Mouse (Mus musculus): ENCODE measurements at regions not wholly inside any gene's neighbourhood (a gene's known extent, or its start where the extent isn't known, plus 50 kb on each side); places are given as distances from the start of the nearest gene placed in this dataset.

- H3K4me3 ChIP-seq (ENCODE audit: insufficient read depth in 1 of 2, low read depth in 1 of 2, low read length in 2 of 2, poor library complexity in 1 of 2, severe bottlenecking in 1 of 2), result no peak overlapping the region
- H3K36me3 ChIP-seq (ENCODE audit: control insufficient read depth, insufficient read depth, low read length, poor library complexity, severe bottlenecking), result no peaks in the 10 kb centered on the region
- no peaks in the 10 kb centered on the region for H3K4me1 ChIP-seq (ENCODE audit: control insufficient read depth in 2 of 2, insufficient read depth in 2 of 2, low read length in 2 of 2, poor library complexity in 1 of 2)
- TF ChIP-seq MAFK (IDR thresholded peaks at IDR 0.05; ENCODE audit: insufficient read depth, low read depth, low read length), result no peak
- no peak for TF ChIP-seq ZC3H11A (IDR thresholded peaks at IDR 0.05; ENCODE audit: borderline replicate concordance, low read depth, low read length)
- no peak for TF ChIP-seq CHD2 (IDR thresholded peaks at IDR 0.05; ENCODE audit: low read depth, low read length)
- TF ChIP-seq HCFC1 (IDR thresholded peaks at IDR 0.05; ENCODE audit: borderline replicate concordance, insufficient read depth, low read length), result no peak
- no peak for TF ChIP-seq ZNF384 (IDR thresholded peaks at IDR 0.05; ENCODE audit: low read depth, low read length)
- in situ Hi-C loops (cut with MboI; ENCODE audit: low sequenced_read_pairs in 2 of 2, unreplicated experiment in 2 of 2), result no loop called here
- no peak overlapping the region for H3K27ac ChIP-seq (ENCODE audit: insufficient read depth, low read depth, low read length, poor library complexity, severe bottlenecking)
- H3K9me3 ChIP-seq (ENCODE audit: control insufficient read depth, insufficient read depth, low read depth, low read length), result no peaks in the 10 kb centered on the region
- DNase-seq (ENCODE audit: low read depth, low spot score), result no peak
- H3K9ac ChIP-seq (ENCODE audit: insufficient read depth, low read depth, low read length, poor library complexity, severe bottlenecking), result no peak overlapping the region
Observed at GRCm38 (mm10) chr12:112345797-112346196, 143.5 kb upstream of the A530016L24Rik start.

- Histone ChIP-seq H3K9me3 (ENCODE audit: control insufficient read depth, insufficient read depth, low read depth, low read length) (no peaks in the 10 kb centered on the region), H3K4me3 (ENCODE audit: insufficient read depth in 1 of 2, low read depth in 1 of 2, low read length in 2 of 2, poor library complexity in 1 of 2, severe bottlenecking in 1 of 2) (no peak overlapping the region), H3K4me1 (ENCODE audit: control insufficient read depth in 2 of 2, insufficient read depth in 2 of 2, low read length in 2 of 2, poor library complexity in 1 of 2) (no peaks in the 10 kb centered on the region), H3K9ac (ENCODE audit: insufficient read depth, low read depth, low read length, poor library complexity, severe bottlenecking) (no peak overlapping the region), H3K36me3 (ENCODE audit: control insufficient read depth, insufficient read depth, low read length, poor library complexity, severe bottlenecking) (no peaks in the 10 kb centered on the region), H3K27ac (ENCODE audit: insufficient read depth, low read depth, low read length, poor library complexity, severe bottlenecking) (no peak overlapping the region)
- DNase-seq (ENCODE audit: low read depth, low spot score), result no peak
- TF ChIP-seq MAFK (IDR thresholded peaks at IDR 0.05; ENCODE audit: insufficient read depth, low read depth, low read length) (no peak), ZNF384 (IDR thresholded peaks at IDR 0.05; ENCODE audit: low read depth, low read length) (no peak), HCFC1 (IDR thresholded peaks at IDR 0.05; ENCODE audit: borderline replicate concordance, insufficient read depth, low read length) (no peak), CHD2 (IDR thresholded peaks at IDR 0.05; ENCODE audit: low read depth, low read length) (no peak)
- in situ Hi-C loops (cut with MboI; ENCODE audit: low sequenced_read_pairs in 2 of 2, unreplicated experiment in 2 of 2), result no loop called here
Observed at GRCm38 (mm10) chr12:112348116-112348515, 141.1 kb upstream of the A530016L24Rik start.

GRCm38 (mm10) chr12:112349676-112350318 is 139.5 kb upstream of the A530016L24Rik start:
- Histone ChIP-seq H3K9ac (ENCODE audit: insufficient read depth, low read depth, low read length, poor library complexity, severe bottlenecking) (no peak overlapping the region), H3K9me3 (ENCODE audit: control insufficient read depth, insufficient read depth, low read depth, low read length) (no peaks in the 10 kb centered on the region), H3K4me3 (ENCODE audit: insufficient read depth in 1 of 2, low read depth in 1 of 2, low read length in 2 of 2, poor library complexity in 1 of 2, severe bottlenecking in 1 of 2) (no peak overlapping the region), H3K36me3 (ENCODE audit: control insufficient read depth, insufficient read depth, low read length, poor library complexity, severe bottlenecking) (no peaks in the 10 kb centered on the region), H3K4me1 (ENCODE audit: control insufficient read depth in 2 of 2, insufficient read depth in 2 of 2, low read length in 2 of 2, poor library complexity in 1 of 2) (no peaks in the 10 kb centered on the region), H3K27ac (ENCODE audit: insufficient read depth, low read depth, low read length, poor library complexity, severe bottlenecking) (no peak overlapping the region)
- in situ Hi-C loops (cut with MboI; ENCODE audit: low sequenced_read_pairs in 2 of 2, unreplicated experiment in 2 of 2), result no loop called here
- TF ChIP-seq ZC3H11A (IDR thresholded peaks at IDR 0.05; ENCODE audit: borderline replicate concordance, low read depth, low read length), result no peak
- no peak for TF ChIP-seq ZNF384 (IDR thresholded peaks at IDR 0.05; ENCODE audit: low read depth, low read length)
- no peak for TF ChIP-seq CHD2 (IDR thresholded peaks at IDR 0.05; ENCODE audit: low read depth, low read length)
- TF ChIP-seq HCFC1 (IDR thresholded peaks at IDR 0.05; ENCODE audit: borderline replicate concordance, insufficient read depth, low read length), result no peak
- no peak for TF ChIP-seq MAFK (IDR thresholded peaks at IDR 0.05; ENCODE audit: insufficient read depth, low read depth, low read length)
- DNase-seq (ENCODE audit: low read depth, low spot score), result no peak

GRCm38 (mm10) chr12:112350733-112351132 is 138.5 kb upstream of the A530016L24Rik start:
- in situ Hi-C loops (cut with MboI; ENCODE audit: low sequenced_read_pairs in 2 of 2, unreplicated experiment in 2 of 2), result no loop called here
- DNase-seq (ENCODE audit: low read depth, low spot score), result no peak
- H3K27ac ChIP-seq (ENCODE audit: insufficient read depth, low read depth, low read length, poor library complexity, severe bottlenecking), result no peak overlapping the region

More at GRCm38 (mm10) chr12:112350733-112351132, 138.5 kb upstream of the A530016L24Rik start:
- Histone ChIP-seq H3K4me3 (ENCODE audit: insufficient read depth in 1 of 2, low read depth in 1 of 2, low read length in 2 of 2, poor library complexity in 1 of 2, severe bottlenecking in 1 of 2) (no peak overlapping the region), H3K9ac (ENCODE audit: insufficient read depth, low read depth, low read length, poor library complexity, severe bottlenecking) (no peak overlapping the region), H3K4me1 (ENCODE audit: control insufficient read depth in 2 of 2, insufficient read depth in 2 of 2, low read length in 2 of 2, poor library complexity in 1 of 2) (no peaks in the 10 kb centered on the region), H3K9me3 (ENCODE audit: control insufficient read depth, insufficient read depth, low read depth, low read length) (no peaks in the 10 kb centered on the region), H3K36me3 (ENCODE audit: control insufficient read depth, insufficient read depth, low read length, poor library complexity, severe bottlenecking) (no peaks in the 10 kb centered on the region)
- no peak for TF ChIP-seq ZNF384 (IDR thresholded peaks at IDR 0.05; ENCODE audit: low read depth, low read length)
- TF ChIP-seq CHD2 (IDR thresholded peaks at IDR 0.05; ENCODE audit: low read depth, low read length), result no peak
- no peak for TF ChIP-seq HCFC1 (IDR thresholded peaks at IDR 0.05; ENCODE audit: borderline replicate concordance, insufficient read depth, low read length)
- no peak for TF ChIP-seq ZC3H11A (IDR thresholded peaks at IDR 0.05; ENCODE audit: borderline replicate concordance, low read depth, low read length)
- TF ChIP-seq MAFK (IDR thresholded peaks at IDR 0.05; ENCODE audit: insufficient read depth, low read depth, low read length), result no peak

All from ES-E14 (cell line).